24 mouse cellular contexts compared by ENCODE assay signal in genomic region chr2:92205010-92205639, GRCm38 (mm10).
DNase-seq lines count a peak whose midpoint lies in the region; ATAC-seq and TF ChIP-seq lines count a peak whose summit lies in the region.
"Had no signal": no experiment of that assay in that cellular context is flagged by ENCODE, and none has a peak within 500 bp of the region (broad histone marks: within the 10 kb centered on the region; RNA-seq: fewer than 3 reads in every experiment).

No protein-coding gene starts in this region.

- 80% methylated on average over 5 of the region's 5 CpGs for WGBS in heart, adult 2 months

- H3K36me3 ChIP-seq in heart, adult 2 months (ENCODE audit: control insufficient read depth, insufficient read depth, low read length) = peaks cover 8% of the 10 kb centered on the region
- H3K36me3 ChIP-seq: midbrain, embryonic 15.5 days had no signal

- TF ChIP-seq POLR2A in heart, adult 2 months (IDR thresholded peaks at IDR 0.05; ENCODE audit: insufficient read depth, low read depth, low read length) = no peak

- no peak overlapping the region; the same call in 1 of the 2 replicates for H3K4me3 ChIP-seq in gastrocnemius, adult 2 months
- H3K4me3 ChIP-seq in heart, adult 2 months = no peak overlapping the region
- H3K4me3 ChIP-seq: embryonic facial prominence, embryonic 10.5 days; midbrain, embryonic 15.5 days had no signal

- TF ChIP-seq EP300 in heart, adult 2 months (IDR thresholded peaks at IDR 0.05; ENCODE audit: insufficient read depth, low read depth, low read length) = no peak

- ATAC-seq in common myeloid progenitor, adult 5-6 weeks (replicated peaks; ENCODE audit: low read depth, poor library complexity, severe bottlenecking) = peak; percentile 71; the same call in 1 of the 2 replicates
- ATAC-seq: forebrain, embryonic 16.5 days; hindbrain, postnatal 0 days; lung, postnatal 0 days; midbrain, embryonic 15.5 days; Patski had no signal

- no peak overlapping the region for H3K9ac ChIP-seq in heart, adult 2 months (ENCODE audit: low read depth, low read length)
- H3K9ac ChIP-seq: midbrain, embryonic 15.5 days had no signal

- intact Hi-C loops in gastrocnemius, adult 2 months (cut with DNase I) = no loop called here
- intact Hi-C loops in heart, adult 2 months (cut with DNase I) = no loop called here

- peaks cover 15% of the 10 kb centered on the region for H3K4me1 ChIP-seq in heart, adult 2 months (ENCODE audit: control insufficient read depth, insufficient read depth, low read length)
- H3K4me1 ChIP-seq: midbrain, embryonic 15.5 days had no signal

- H3K27me3 ChIP-seq in heart, adult 2 months (ENCODE audit: control insufficient read depth, insufficient read depth, low read length) = no peaks in the 10 kb centered on the region
- H3K27me3 ChIP-seq: midbrain, embryonic 15.5 days; Patski had no signal

- H3K79me2 ChIP-seq in heart, adult 2 months (replicated peaks; ENCODE audit: control insufficient read depth, insufficient read depth, low read length) = peaks cover 4% of the 10 kb centered on the region; the same call in 1 of the 2 replicates

- TF ChIP-seq CTCF in gastrocnemius, adult 2 months (IDR thresholded peaks at IDR 0.05) = no peak
- no peak for TF ChIP-seq CTCF in heart, adult 2 months (IDR thresholded peaks at IDR 0.05)

- peak overlapping the region; percentile 28; the same call in 1 of the 2 replicates for H3K27ac ChIP-seq in gastrocnemius, adult 2 months
- no peak overlapping the region for H3K27ac ChIP-seq in heart, adult 2 months
- H3K27ac ChIP-seq: embryonic facial prominence, embryonic 10.5 days; hindbrain, postnatal 0 days; midbrain, embryonic 15.5 days had no signal

- no peak for DNase-seq in gastrocnemius, adult 2 months
- DNase-seq in gastrocnemius, adult 18-20 months (ENCODE audit: low spot score) = no peak
- DNase-seq in CD4-positive, CD25-positive, alpha-beta regulatory T cell, adult 2 months (ENCODE audit: low read depth, low spot score) = peak; percentile 63
- peak; percentile 75 for DNase-seq in naive thymus-derived CD4-positive, alpha-beta T cell, adult 2 months (ENCODE audit: low read depth)
- DNase-seq in cerebellum, adult 11-12 months = no peak
- DNase-seq in heart, adult 2 months = no peak
- DNase-seq in embryo, embryonic 10 days (ENCODE audit: low spot score) = no peak
- DNase-seq: adrenal gland, postnatal 36 days; B cell, adult 2 months; cerebellum, adult 2 months; cerebellum, postnatal 36 days; heart, postnatal 36 days; kidney, adult 18-20 months; kidney, postnatal 14 days; left cerebral cortex, postnatal 4 days; liver; right cerebral cortex, adult 18-20 months had no signal

Comparison
In these comparisons a context has a peak if more than half of its experiments do, and no peak if none do; other contexts are left out.
1. DNase-seq: peak in CD4-positive, CD25-positive, alpha-beta regulatory T cell, adult 2 months (single experiment) and naive thymus-derived CD4-positive, alpha-beta T cell, adult 2 months (single experiment); none in gastrocnemius, adult 2 months (single experiment), gastrocnemius, adult 18-20 months (single experiment), cerebellum, adult 11-12 months (single experiment), heart, adult 2 months (0 of 2) and embryo, embryonic 10 days (single experiment).